Mouse (Mus musculus): ENCODE measurements around the gene Krtap31-1.
"Not testable (repeated sequence)": the region's sequence is repeated elsewhere in the genome, so short reads cannot be mapped to it uniquely, and the experiment has no call there.

The Krtap31-1 gene

GRCm38 (mm10) chr11:99907620-99908019, at the start of gene Krtap31-1:
Gene Krtap31-1 (plus strand): TSS chr11:99907920.
- DNase-seq (ENCODE audit: low read depth, low spot score), result no peak

- no peak for DNase-seq (ENCODE audit: low read depth, low spot score)
Measured at GRCm38 (mm10) chr11:99858761-99859160, 49.0 kb upstream of the Krtap31-1 start.

GRCm38 (mm10) chr11:99864176-99864575, 43.5 kb upstream of the Krtap31-1 start, which contains the start of gene Gm11559:
Gene Gm11559 (plus strand): TSS chr11:99864476.
- DNase-seq (ENCODE audit: low read depth, low spot score), result not testable (repeated sequence)

- DNase-seq (ENCODE audit: low read depth, low spot score), result not testable (repeated sequence)
Measured at GRCm38 (mm10) chr11:99873089-99873488, 34.6 kb upstream of the Krtap31-1 start, which contains the start of gene Krtap9-1. Gene Krtap9-1 (plus strand): TSS chr11:99873389.

GRCm38 (mm10) chr11:99878887-99879286, 28.8 kb upstream of the Krtap31-1 start, which contains the start of gene Gm11567:
Gene Gm11567 (plus strand): TSS chr11:99879187.
- not testable (repeated sequence) for DNase-seq (ENCODE audit: low read depth, low spot score)

GRCm38 (mm10) chr11:99914451-99914850, 6.7 kb downstream of the Krtap31-1 start, which contains the start of gene Gm11565:
Gene Gm11565 (plus strand): TSS chr11:99914751.
- no peak for DNase-seq (ENCODE audit: low read depth, low spot score)

GRCm38 (mm10) chr11:99935991-99936390, 28.3 kb downstream of the Krtap31-1 start, which contains the start of gene Krtap31-2:
Gene Krtap31-2 (plus strand): TSS chr11:99936291.
- no peak for DNase-seq (ENCODE audit: low read depth, low spot score)

GRCm38 (mm10) chr11:99937751-99938264, 30.1 kb downstream of the Krtap31-1 start:
- DNase-seq (ENCODE audit: low read depth, low spot score), result no peak

- no peak for DNase-seq (ENCODE audit: low read depth, low spot score)
Measured at GRCm38 (mm10) chr11:99948175-99948574, 40.5 kb downstream of the Krtap31-1 start, which contains the start of gene Krtap9-5. Gene Krtap9-5 (plus strand): TSS chr11:99948475.

All from mesoderm, embryonic 11.5 days (tissue).